Mouse (Mus musculus): ENCODE results near the gene Kcnk7. TPM values are rescaled to one million over a fixed set of nuclear protein-coding genes. Genes with fewer than 3 reads are reported as not detected.

The Kcnk7 gene
- 3.1 and 4.4 TPM in 2 replicates for polyA plus RNA-seq (2015; fragmentation: Nextera tagmentation; extraction: Ambion mirVana)

GRCm38 (mm10) chr19:5704163-5704800 is at the start of gene Kcnk7:
Kcnk7 (plus strand) TSS chr19:5704367.
- Histone ChIP-seq H3K4me1 (peaks cover 22% of the 10 kb centered on the region), H3K4me3 (no peak within 1 kb of the TSS), H3K27me3 (no peaks in the 10 kb centered on the region), H3K36me3 (peaks cover 77% of the 10 kb centered on the region), H3K27ac (peak within 1 kb of the TSS; percentile 72), H3K9ac (peak within 1 kb of the TSS; percentile 4; the same call in 1 of the 2 replicates), H3K4me2 (no peak within 1 kb of the TSS), H3K9me3 (no peaks in the 10 kb centered on the region)
- peak; percentile 25; the same call in 1 of the 2 replicates for ATAC-seq (ENCODE audit: insufficient number of reproducible peaks, low FRiP score, low TSS enrichment, low read depth)
- 64% methylated on average over 17 of the region's 17 CpGs for WGBS

GRCm38 (mm10) chr19:5654720-5655298 is 49.4 kb upstream of the Kcnk7 start:
- peaks cover 55% of the 10 kb centered on the region for H3K36me3 ChIP-seq
- H3K27ac ChIP-seq = no peak overlapping the region
- peaks cover 19% of the 10 kb centered on the region for H3K4me1 ChIP-seq
- peak overlapping the region; percentile 75 for H3K4me2 ChIP-seq
- 16% methylated on average over 43 of the region's 43 CpGs for WGBS
- peaks cover 22% of the 10 kb centered on the region for H3K27me3 ChIP-seq
- H3K4me3 ChIP-seq = peak overlapping the region; percentile 37
- ATAC-seq (ENCODE audit: insufficient number of reproducible peaks, low FRiP score, low TSS enrichment, low read depth) = no peak
- H3K9ac ChIP-seq = peak overlapping the region; percentile 12; the same call in 1 of the 2 replicates
- H3K9me3 ChIP-seq = no peaks in the 10 kb centered on the region

GRCm38 (mm10) chr19:5660942-5661751 is 43.0 kb upstream of the Kcnk7 start:
- H3K27ac ChIP-seq = peak overlapping the region; percentile 12; the same call in 1 of the 2 replicates
- ATAC-seq (ENCODE audit: insufficient number of reproducible peaks, low FRiP score, low TSS enrichment, low read depth) = no peak
- no peaks in the 10 kb centered on the region for H3K9me3 ChIP-seq
- H3K9ac ChIP-seq = no peak overlapping the region
- H3K36me3 ChIP-seq = peaks cover 42% of the 10 kb centered on the region
- WGBS = 69% methylated on average over 16 of the region's 16 CpGs
- H3K4me3 ChIP-seq = peak overlapping the region; percentile 13
- peak overlapping the region; percentile 26 for H3K4me2 ChIP-seq
- peaks cover 41% of the 10 kb centered on the region for H3K4me1 ChIP-seq
- H3K27me3 ChIP-seq = no peaks in the 10 kb centered on the region

- Histone ChIP-seq H3K4me2 (peak overlapping the region; percentile 63), H3K9me3 (no peaks in the 10 kb centered on the region), H3K36me3 (peaks cover 52% of the 10 kb centered on the region), H3K4me3 (peak overlapping the region; percentile 61), H3K4me1 (peaks cover 41% of the 10 kb centered on the region), H3K9ac (no peak overlapping the region; the same call in 1 of the 2 replicates), H3K27ac (peak overlapping the region; percentile 94), H3K27me3 (no peaks in the 10 kb centered on the region)
- 59% methylated on average over 8 of the region's 8 CpGs for WGBS
- no peak for ATAC-seq (ENCODE audit: insufficient number of reproducible peaks, low FRiP score, low TSS enrichment, low read depth)
Measured at GRCm38 (mm10) chr19:5662310-5662709, 41.9 kb upstream of the Kcnk7 start.

GRCm38 (mm10) chr19:5662981-5663913 is 40.9 kb upstream of the Kcnk7 start, which contains the start of gene Sipa1:
Sipa1 (minus strand) TSS chr19:5663707.
- peaks cover 41% of the 10 kb centered on the region for H3K4me1 ChIP-seq
- peak within 1 kb of the TSS; percentile 94 for H3K27ac ChIP-seq
- H3K9ac ChIP-seq = peak within 1 kb of the TSS; percentile 49
- 1% methylated on average over 32 of the region's 32 CpGs for WGBS
- H3K36me3 ChIP-seq = peaks cover 57% of the 10 kb centered on the region
- peak within 1 kb of the TSS; percentile 63 for H3K4me2 ChIP-seq
- H3K9me3 ChIP-seq = no peaks in the 10 kb centered on the region
- H3K4me3 ChIP-seq = peak within 1 kb of the TSS; percentile 61
- no peaks in the 10 kb centered on the region for H3K27me3 ChIP-seq
- ATAC-seq (ENCODE audit: insufficient number of reproducible peaks, low FRiP score, low TSS enrichment, low read depth) = peak; percentile 88

GRCm38 (mm10) chr19:5664669-5665257 is 39.4 kb upstream of the Kcnk7 start:
- ATAC-seq (ENCODE audit: insufficient number of reproducible peaks, low FRiP score, low TSS enrichment, low read depth) = no peak
- Histone ChIP-seq H3K36me3 (peaks cover 59% of the 10 kb centered on the region), H3K27me3 (no peaks in the 10 kb centered on the region), H3K4me2 (no peak overlapping the region), H3K9me3 (no peaks in the 10 kb centered on the region), H3K4me1 (peaks cover 41% of the 10 kb centered on the region), H3K27ac (no peak overlapping the region), H3K4me3 (no peak overlapping the region), H3K9ac (no peak overlapping the region)
- 92% methylated on average over 10 of the region's 10 CpGs for WGBS

- peaks cover 59% of the 10 kb centered on the region for H3K36me3 ChIP-seq
- H3K27ac ChIP-seq = no peak overlapping the region
- no peaks in the 10 kb centered on the region for H3K9me3 ChIP-seq
- H3K4me3 ChIP-seq = no peak overlapping the region
- H3K27me3 ChIP-seq = no peaks in the 10 kb centered on the region
- H3K9ac ChIP-seq = no peak overlapping the region
- no peak overlapping the region for H3K4me2 ChIP-seq
- H3K4me1 ChIP-seq = peaks cover 36% of the 10 kb centered on the region
- no peak for ATAC-seq (ENCODE audit: insufficient number of reproducible peaks, low FRiP score, low TSS enrichment, low read depth)
- 91% methylated on average over 15 of the region's 15 CpGs for WGBS
Measured at GRCm38 (mm10) chr19:5665465-5665864, 38.7 kb upstream of the Kcnk7 start.

- 93% methylated on average over 18 of the region's 18 CpGs for WGBS
- no peak for ATAC-seq (ENCODE audit: insufficient number of reproducible peaks, low FRiP score, low TSS enrichment, low read depth)
- Histone ChIP-seq H3K9ac (no peak overlapping the region), H3K36me3 (peaks cover 67% of the 10 kb centered on the region), H3K4me2 (no peak overlapping the region), H3K4me1 (peaks cover 27% of the 10 kb centered on the region), H3K27ac (no peak overlapping the region), H3K4me3 (no peak overlapping the region), H3K9me3 (no peaks in the 10 kb centered on the region), H3K27me3 (no peaks in the 10 kb centered on the region)
Measured at GRCm38 (mm10) chr19:5666386-5666785, 37.8 kb upstream of the Kcnk7 start.

- H3K9me3 ChIP-seq = no peaks in the 10 kb centered on the region
- 87% methylated on average over 4 of the region's 4 CpGs for WGBS
- H3K4me1 ChIP-seq = peaks cover 11% of the 10 kb centered on the region
- H3K9ac ChIP-seq = no peak overlapping the region
- no peak for ATAC-seq (ENCODE audit: insufficient number of reproducible peaks, low FRiP score, low TSS enrichment, low read depth)
- H3K27ac ChIP-seq = no peak overlapping the region
- no peaks in the 10 kb centered on the region for H3K27me3 ChIP-seq
- no peak overlapping the region for H3K4me3 ChIP-seq
- H3K4me2 ChIP-seq = no peak overlapping the region
- H3K36me3 ChIP-seq = peaks cover 87% of the 10 kb centered on the region
Measured at GRCm38 (mm10) chr19:5668372-5668771, 35.8 kb upstream of the Kcnk7 start.

GRCm38 (mm10) chr19:5680432-5680831 is 23.7 kb upstream of the Kcnk7 start:
- ATAC-seq (ENCODE audit: insufficient number of reproducible peaks, low FRiP score, low TSS enrichment, low read depth) = no peak
- H3K4me3 ChIP-seq = no peak overlapping the region
- no peaks in the 10 kb centered on the region for H3K9me3 ChIP-seq
- H3K27me3 ChIP-seq = no peaks in the 10 kb centered on the region
- H3K27ac ChIP-seq = no peak overlapping the region
- 87% methylated on average over 4 of the region's 4 CpGs for WGBS
- H3K4me1 ChIP-seq = 0 out of 2 replicates have a peak, but pooled peaks cover 2% of the 10 kb centered on the region
- H3K4me2 ChIP-seq = no peak overlapping the region
- H3K9ac ChIP-seq = no peak overlapping the region
- peaks cover 94% of the 10 kb centered on the region for H3K36me3 ChIP-seq

- Histone ChIP-seq H3K36me3 (peaks cover 73% of the 10 kb centered on the region), H3K27ac (no peak overlapping the region), H3K4me1 (peaks cover 14% of the 10 kb centered on the region), H3K27me3 (no peaks in the 10 kb centered on the region), H3K4me2 (no peak overlapping the region), H3K4me3 (no peak overlapping the region), H3K9me3 (no peaks in the 10 kb centered on the region), H3K9ac (no peak overlapping the region)
- 91% methylated on average over 12 of the region's 12 CpGs for WGBS
- no peak for ATAC-seq (ENCODE audit: insufficient number of reproducible peaks, low FRiP score, low TSS enrichment, low read depth)
Measured at GRCm38 (mm10) chr19:5684236-5684635, 19.9 kb upstream of the Kcnk7 start.

Measured in limb, embryonic 15.5 days (tissue).